Mouse (Mus musculus) thymus, adult 2 months (tissue): Measurements from ENCODE around the gene Dysf. TPM values are rescaled to one million over a fixed set of nuclear protein-coding genes. Genes with fewer than 3 reads are reported as not detected.
A peak's percentile ranks its signal among the peaks of the same experiment; 100 is the strongest.

Experiments
- DNase-seq: peaks from one replicate; pipeline ENCODE4 v3.0.0; 2021
- H3K27ac ChIP-seq: fragments of 200-500 bp; 2 replicates; pipeline ENCODE4 v1.5.1; 2012; ENCODE audit warnings: low read length, control low read depth; ENCODE audit not compliant: control insufficient read depth, insufficient read depth
- H3K27me3 ChIP-seq: fragments of 200-500 bp; 2 replicates; pipeline ENCODE4 v1.6.1; 2012; ENCODE audit warnings: mild to moderate bottlenecking, low read length, moderate library complexity, mixed read lengths; ENCODE audit not compliant: control insufficient read depth, insufficient read depth
- H3K36me3 ChIP-seq: fragments of 200-500 bp; 2 replicates; pipeline ENCODE4 v1.6.1; 2012; ENCODE audit warnings: mild to moderate bottlenecking, low read length, moderate library complexity; ENCODE audit not compliant: control insufficient read depth, insufficient read depth
- H3K4me1 ChIP-seq: fragments of 200-500 bp; replicated peaks from 2 replicates; pipeline ENCODE4 v1.6.1; 2012; ENCODE audit warnings: low read length; ENCODE audit not compliant: control insufficient read depth, insufficient read depth
- H3K4me3 ChIP-seq: fragments of 200-500 bp; 2 replicates; pipeline ENCODE4 v1.5.1; 2012; ENCODE audit warnings: mild to moderate bottlenecking, low read length, control low read depth, moderate library complexity; ENCODE audit not compliant: control insufficient read depth, insufficient read depth
- CTCF ChIP-seq: fragments of 200-500 bp; IDR thresholded peaks from 2 replicates; pipeline ENCODE4 v1.5.1; 2012; ENCODE audit warnings: mild to moderate bottlenecking, control low read depth, low read length, moderate library complexity, borderline replicate concordance; ENCODE audit not compliant: control insufficient read depth, poor library complexity, insufficient read depth; ENCODE audit errors: extremely low read depth
- POLR2A ChIP-seq: fragments of 200-500 bp; IDR thresholded peaks from 2 replicates; pipeline ENCODE4 v1.6.1; 2012; ENCODE audit warnings: mild to moderate bottlenecking, low read length, control low read depth, moderate library complexity; ENCODE audit not compliant: control insufficient read depth, poor library complexity, insufficient read depth; ENCODE audit errors: extremely low read depth
- WGBS: fragments of 180-500 bp; shearing (Covaris S2); methylation state at CpG from one replicate; pipeline ENCODE4 v1.1.7; 2018; 5-methylcytosine and 5-hydroxymethylcytosine counted together
- polyA plus RNA-seq: library from polyadenylated mRNA; depleted of rRNA; stranded (reverse); fragments of >200 nt; gene quantifications from 2 replicates; pipeline ENCODE4 v1.2.3, GENCODE M21; 2012

The Dysf gene
- polyA plus RNA-seq, 1 experiment: 6.2 TPM

DNA sequence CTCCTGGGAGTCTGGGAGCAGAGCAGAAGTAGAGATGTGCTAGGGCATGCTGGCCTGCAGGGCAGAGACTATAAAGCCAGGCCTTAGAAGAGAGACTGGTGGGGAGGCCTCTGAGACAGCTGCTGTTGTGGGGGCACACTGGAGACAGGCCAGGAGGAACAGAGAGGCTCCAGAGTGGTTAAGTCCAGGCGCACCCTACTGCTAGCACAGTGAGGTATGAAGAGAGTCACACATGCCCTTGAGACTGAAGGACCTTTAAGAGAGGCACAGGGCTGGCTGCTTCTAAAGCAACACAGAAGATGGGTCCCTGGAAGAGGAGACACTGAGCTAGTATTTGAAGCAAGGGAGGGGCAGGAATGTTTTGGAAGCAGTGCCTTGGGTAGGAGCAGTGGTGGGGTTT, 134.9 kb downstream of the Dysf start:
- H3K27me3 ChIP-seq: no peaks in the 10 kb centered on the region
- no peaks in the 10 kb centered on the region for H3K36me3 ChIP-seq
- no peak overlapping the region for H3K27ac ChIP-seq
- no peak overlapping the region for H3K4me3 ChIP-seq
- 79% methylated on average over 1 of the region's 1 CpGs for WGBS
- DNase-seq: no peak
- TF ChIP-seq POLR2A: no peak
- TF ChIP-seq CTCF: no peak
- H3K4me1 ChIP-seq: peaks cover 51% of the 10 kb centered on the region

DNA sequence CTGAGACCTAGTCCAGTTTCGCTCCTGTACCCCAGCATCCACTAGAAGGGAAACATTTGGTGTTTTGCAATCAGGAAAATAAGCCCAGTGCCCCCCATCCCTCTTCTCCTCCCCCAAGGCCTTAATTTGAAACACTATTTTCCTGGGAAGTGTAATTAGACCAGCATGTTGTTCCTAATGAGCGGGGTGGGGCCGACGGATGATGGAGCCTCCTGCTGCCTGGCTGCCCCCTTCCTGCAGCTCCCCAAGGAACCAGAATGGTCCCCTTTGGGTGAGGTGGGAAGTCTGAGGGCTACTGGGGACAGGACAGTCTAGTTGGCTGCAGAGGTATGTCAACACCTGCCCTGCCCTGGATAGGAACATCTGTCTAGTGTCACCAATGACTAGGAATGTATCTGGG, 136.0 kb downstream of the Dysf start:
- no peak for TF ChIP-seq CTCF
- no peak for TF ChIP-seq POLR2A
- Histone ChIP-seq H3K36me3 (no peaks in the 10 kb centered on the region), H3K27me3 (no peaks in the 10 kb centered on the region), H3K27ac (no peak overlapping the region), H3K4me1 (peaks cover 60% of the 10 kb centered on the region), H3K4me3 (no peak overlapping the region)
- 100% methylated on average over 4 of the region's 4 CpGs for WGBS
- DNase-seq: no peak

DNA sequence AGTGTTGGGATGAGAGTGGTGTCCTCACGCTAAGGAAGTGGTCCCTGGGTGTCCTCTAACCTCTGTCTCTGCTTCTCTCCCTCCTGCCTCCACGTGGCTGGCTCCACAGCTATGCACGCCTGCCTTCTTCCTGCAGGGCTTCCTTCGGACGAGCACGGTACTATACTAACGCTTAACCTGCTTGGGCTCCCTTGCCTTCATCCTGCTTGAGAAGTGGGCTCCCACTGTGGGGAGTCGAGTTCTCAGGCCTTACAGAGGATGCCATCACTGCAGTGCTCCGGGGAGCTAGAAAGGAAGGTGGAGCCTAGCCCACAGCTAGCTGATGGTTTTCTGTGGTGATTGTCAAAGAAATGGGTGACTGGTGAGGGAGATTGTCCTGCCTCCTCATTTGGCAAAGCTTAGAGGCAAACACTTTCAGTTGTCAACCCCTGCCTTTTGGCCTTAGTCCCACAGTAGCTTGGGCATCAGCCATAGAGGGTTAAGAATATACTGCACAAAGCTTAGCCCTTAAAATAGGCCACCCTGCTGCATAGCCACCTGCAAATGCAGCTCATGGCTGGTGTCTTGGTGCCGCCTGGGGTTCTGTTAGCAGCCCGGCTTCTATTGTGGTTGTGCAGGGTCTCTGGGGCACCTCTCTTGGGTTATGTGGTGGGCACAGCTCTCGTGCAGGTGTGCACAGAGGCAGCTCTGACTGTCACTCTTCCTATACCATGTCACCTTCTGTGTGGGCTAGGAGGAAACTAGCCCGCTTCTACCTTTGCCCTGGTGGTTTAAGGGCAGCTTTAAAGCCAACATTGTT, 139.0 kb downstream of the Dysf start:
- Histone ChIP-seq H3K27me3 (no peaks in the 10 kb centered on the region), H3K4me1 (peaks cover 77% of the 10 kb centered on the region), H3K36me3 (no peaks in the 10 kb centered on the region), H3K4me3 (no peak overlapping the region), H3K27ac (peak overlapping the region; percentile 90)
- TF ChIP-seq POLR2A: no peak
- no peak for TF ChIP-seq CTCF
- DNase-seq: peak; percentile 83
- 40% methylated on average over 13 of the region's 13 CpGs for WGBS

DNA sequence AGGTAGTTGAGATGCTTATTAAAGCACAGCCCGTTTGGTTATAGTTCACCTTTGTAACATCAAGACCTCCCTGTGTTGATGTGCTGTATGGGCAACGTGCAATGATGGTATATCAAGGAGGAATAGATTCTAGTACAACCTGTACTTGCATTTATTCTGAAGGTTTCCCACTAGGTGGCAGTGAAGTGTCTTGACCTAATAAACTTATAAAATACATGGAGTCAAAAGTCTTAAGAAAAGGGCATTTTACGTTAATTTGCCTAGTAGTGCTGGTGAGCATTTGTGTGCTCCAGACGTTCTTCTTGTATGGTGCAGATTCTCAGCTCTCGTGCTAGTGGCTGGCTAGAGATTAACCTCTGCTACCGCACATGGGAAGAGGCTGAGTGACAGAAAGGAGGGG, 140.1 kb downstream of the Dysf start:
- H3K27me3 ChIP-seq: no peaks in the 10 kb centered on the region
- H3K36me3 ChIP-seq: no peaks in the 10 kb centered on the region
- TF ChIP-seq POLR2A: no peak
- no peak for TF ChIP-seq CTCF
- peaks cover 67% of the 10 kb centered on the region for H3K4me1 ChIP-seq
- WGBS: 51% methylated on average over 6 of the region's 6 CpGs
- peak overlapping the region; percentile 90 for H3K27ac ChIP-seq
- H3K4me3 ChIP-seq: no peak overlapping the region
- peak; percentile 35 for DNase-seq

DNA sequence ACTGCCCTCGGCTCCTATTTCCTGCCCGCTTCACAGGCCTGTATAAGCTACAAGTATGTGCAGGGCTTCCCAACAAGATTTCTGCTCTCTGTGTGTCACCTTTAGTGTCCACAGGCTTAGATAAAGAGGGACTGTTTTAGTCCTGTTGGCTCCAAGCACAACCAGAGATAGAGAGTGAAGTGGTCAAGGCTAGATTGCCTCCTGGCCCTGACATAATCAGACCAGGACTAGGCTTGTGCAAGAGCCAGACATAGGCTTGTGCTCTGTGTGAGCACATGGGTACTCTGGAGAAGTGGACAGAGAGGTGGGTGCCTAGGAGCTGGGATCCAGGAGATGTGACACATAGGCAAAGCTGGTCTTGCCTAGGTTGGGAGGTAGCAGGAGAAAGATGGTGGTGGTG, 146.1 kb downstream of the Dysf start:
- no peak overlapping the region for H3K4me3 ChIP-seq
- no peak for DNase-seq
- no peak for TF ChIP-seq POLR2A
- no peak for TF ChIP-seq CTCF
- peaks cover 22% of the 10 kb centered on the region for H3K4me1 ChIP-seq
- WGBS: 93% methylated on average over 2 of the region's 2 CpGs
- H3K36me3 ChIP-seq: no peaks in the 10 kb centered on the region
- no peak overlapping the region for H3K27ac ChIP-seq
- no peaks in the 10 kb centered on the region for H3K27me3 ChIP-seq

DNA sequence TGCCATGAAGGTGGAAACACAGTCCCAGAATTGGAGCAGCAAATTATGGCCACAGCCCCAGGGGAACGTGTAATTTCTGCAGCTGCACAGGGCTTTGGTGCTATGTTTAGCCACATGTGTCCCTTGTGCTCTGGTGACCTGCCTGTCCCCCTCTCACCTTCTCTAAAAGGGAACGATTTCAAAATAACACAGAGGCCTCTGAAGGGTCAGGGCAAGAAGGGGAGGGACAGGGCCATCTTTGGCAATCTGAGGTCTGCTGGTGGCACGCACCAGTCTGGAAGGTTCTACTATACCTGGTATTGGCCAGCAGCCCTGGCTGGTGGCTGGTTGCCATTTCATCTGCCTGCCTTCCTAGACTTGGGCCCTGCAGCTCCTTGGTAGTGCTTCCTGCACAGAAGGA, 147.4 kb downstream of the Dysf start:
- DNase-seq: no peak

DNA sequence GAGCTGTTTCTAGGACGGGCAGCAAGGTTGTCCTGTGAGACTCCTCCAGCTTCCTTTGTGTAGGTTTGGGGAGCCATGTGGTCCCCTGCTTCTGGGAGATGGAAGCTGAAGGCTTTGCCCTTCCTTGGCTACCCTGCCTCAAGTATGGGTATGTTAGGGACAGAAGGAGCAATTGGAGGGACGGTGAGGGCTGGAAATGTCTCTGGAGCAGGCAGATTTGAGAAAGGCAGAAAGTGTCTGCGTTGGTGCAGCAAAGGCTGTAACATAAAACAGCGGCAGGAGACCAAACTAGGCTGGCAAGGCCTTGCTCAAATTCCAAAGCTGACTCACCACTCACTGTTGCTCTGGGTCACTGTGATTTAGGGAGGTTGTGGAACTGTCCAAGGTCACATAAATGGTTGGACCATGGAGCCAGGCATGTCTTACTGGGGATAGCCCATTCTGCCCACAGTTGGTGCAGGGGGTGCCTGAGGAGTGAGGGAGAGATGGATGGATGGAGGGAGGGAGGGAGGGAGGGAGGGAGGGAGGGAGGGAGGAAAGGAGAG, 148.2 kb downstream of the Dysf start:
- Histone ChIP-seq H3K4me1 (peaks cover 9% of the 10 kb centered on the region; the same call in 1 of the 2 replicates), H3K36me3 (no peaks in the 10 kb centered on the region), H3K4me3 (no peak overlapping the region), H3K27ac (no peak overlapping the region), H3K27me3 (no peaks in the 10 kb centered on the region)
- DNase-seq: no peak
- TF ChIP-seq POLR2A (no peak), CTCF (no peak)
- WGBS: 94% methylated on average over 4 of the region's 4 CpGs

More for the DNA sequence above, 147.4 kb downstream of the Dysf start:
- Histone ChIP-seq H3K36me3 (no peaks in the 10 kb centered on the region), H3K4me3 (no peak overlapping the region), H3K27me3 (no peaks in the 10 kb centered on the region), H3K4me1 (peaks cover 10% of the 10 kb centered on the region; the same call in 1 of the 2 replicates), H3K27ac (no peak overlapping the region)
- WGBS: 68% methylated on average over 3 of the region's 3 CpGs
- no peak for TF ChIP-seq POLR2A
- no peak for TF ChIP-seq CTCF
